Mouse (Mus musculus): Measurements from ENCODE around the gene Ffar1. TPM values are rescaled to one million over a fixed set of nuclear protein-coding genes. Genes with fewer than 3 reads are reported as not detected.

Gene Ffar1
- polyA plus RNA-seq, 2 experiments, result 0.01 TPM; not detected in 1

- no peak overlapping the region for H3K4me3 ChIP-seq (ENCODE audit: insufficient read depth in 1 of 2, low read depth in 2 of 2, low read length in 2 of 2)
- H3K4me2 ChIP-seq (ENCODE audit: low read depth), result 0 out of 2 replicates have a peak overlapping the region, but pooled peaks have one; percentile 11
- H3K9ac ChIP-seq (replicated peaks), result no peak overlapping the region
- DNase-seq (ENCODE audit: low read depth in 3 of 3, low spot score in 3 of 3) (peak in 1 of 3 experiments; percentile 17), ATAC-seq (ENCODE audit: insufficient read depth) (peak; percentile 69; the same call in 1 of the 2 replicates)
- 18% methylated on average over 6 of the region's 6 CpGs for WGBS (ENCODE audit: insufficient replicate concordance)
- H3K4me1 ChIP-seq (replicated peaks; ENCODE audit: control insufficient read depth in 2 of 2, insufficient read depth in 2 of 2, low read length in 1 of 2), result peaks cover 0 to 10% of the 10 kb centered on the region in 2 experiments; a peak in 1 of 4 replicates
- H3K27me3 ChIP-seq (ENCODE audit: control insufficient read depth, insufficient read depth, low read length), result no peaks in the 10 kb centered on the region
- no peaks in the 10 kb centered on the region for H3K36me3 ChIP-seq (replicated peaks; ENCODE audit: control insufficient read depth, insufficient read depth, low read depth)
- no peaks in the 10 kb centered on the region for H3K9me3 ChIP-seq (ENCODE audit: control insufficient read depth, low read length)
- TF ChIP-seq EP300 (IDR thresholded peaks at IDR 0.05; ENCODE audit: low read depth) (no peak), CTCF (IDR thresholded peaks at IDR 0.05; ENCODE audit: low read depth) (no peak)
- no peak overlapping the region for H3K27ac ChIP-seq
Observed at GRCm38 (mm10) chr7:30812291-30812807, 49.0 kb downstream of the Ffar1 start.

DNA sequence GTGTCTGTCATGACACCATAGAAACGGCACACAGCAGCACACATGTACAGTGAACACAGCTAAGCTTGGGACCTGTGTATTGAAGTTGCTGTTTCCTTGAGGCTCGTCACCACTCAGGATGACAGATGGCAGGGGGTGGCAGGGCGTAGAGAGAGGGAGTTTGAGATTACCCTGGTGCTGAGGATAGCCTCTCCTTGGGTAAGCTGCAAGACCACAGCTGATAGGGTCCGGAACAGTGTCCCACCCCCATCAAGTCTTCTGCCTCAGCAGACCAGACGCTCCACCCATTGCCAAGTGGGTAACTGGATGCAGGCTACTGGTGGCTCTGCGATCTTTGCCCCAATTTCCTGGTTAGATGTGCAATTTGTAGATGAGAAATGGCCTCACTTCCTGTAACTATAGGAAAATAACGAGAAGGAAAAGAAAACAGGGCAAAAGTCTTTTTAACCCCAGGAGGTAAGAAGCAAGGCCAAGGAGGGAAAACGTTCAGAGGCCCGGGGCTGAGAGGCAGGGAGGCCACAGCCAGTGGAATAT lies 49.5 kb downstream of the Ffar1 start:
- DNase-seq (ENCODE audit: low read depth in 3 of 3, low spot score in 3 of 3) (no peak), ATAC-seq (ENCODE audit: insufficient read depth) (peak; percentile 53; the same call in 1 of the 2 replicates)
- Histone ChIP-seq H3K27me3 (ENCODE audit: control insufficient read depth, insufficient read depth, low read length) (no peaks in the 10 kb centered on the region), H3K4me1 (replicated peaks; ENCODE audit: control insufficient read depth in 2 of 2, insufficient read depth in 2 of 2, low read length in 1 of 2) (peaks cover 0 to 10% of the 10 kb centered on the region in 2 experiments; a peak in 1 of 4 replicates), H3K4me3 (ENCODE audit: insufficient read depth in 1 of 2, low read depth in 2 of 2, low read length in 2 of 2) (no peak overlapping the region), H3K36me3 (replicated peaks; ENCODE audit: control insufficient read depth, insufficient read depth, low read depth) (no peaks in the 10 kb centered on the region), H3K9ac (replicated peaks) (no peak overlapping the region), H3K27ac (no peak overlapping the region; the same call in 1 of the 2 replicates), H3K4me2 (ENCODE audit: low read depth) (peak overlapping the region; percentile 11; the same call in 1 of the 2 replicates), H3K9me3 (ENCODE audit: control insufficient read depth, low read length) (no peaks in the 10 kb centered on the region)
- 7% methylated on average over 9 of the region's 9 CpGs for WGBS (ENCODE audit: insufficient replicate concordance)
- TF ChIP-seq EP300 (IDR thresholded peaks at IDR 0.05; ENCODE audit: low read depth) (no peak), CTCF (IDR thresholded peaks at IDR 0.05; ENCODE audit: low read depth) (no peak)

DNA sequence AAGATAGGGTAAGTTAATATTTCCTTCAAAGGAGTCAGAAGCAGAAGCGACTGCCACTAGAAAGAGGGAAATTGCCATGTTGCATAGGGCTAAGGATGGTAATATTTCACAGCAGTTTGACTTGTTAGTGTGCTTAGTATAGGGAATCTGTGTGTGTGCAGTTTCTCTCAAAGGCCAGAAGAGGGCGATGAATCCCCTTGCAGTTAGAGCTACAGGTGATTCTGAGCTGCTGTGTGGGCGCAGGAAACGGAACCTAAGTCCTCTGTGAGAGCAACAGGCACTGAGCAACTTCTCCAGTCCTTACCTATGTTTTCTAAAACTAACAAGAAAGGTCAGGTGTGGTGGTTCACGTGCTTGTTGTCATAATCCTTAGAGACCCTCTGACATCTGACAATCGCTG lies 51.0 kb downstream of the Ffar1 start:
- WGBS (ENCODE audit: insufficient replicate concordance), result 49% methylated on average over 6 of the region's 6 CpGs
- DNase-seq (ENCODE audit: low read depth in 3 of 3, low spot score in 3 of 3), result no peak
- no peaks in the 10 kb centered on the region for H3K9me3 ChIP-seq (ENCODE audit: control insufficient read depth, low read length)

More for the DNA sequence above, 51.0 kb downstream of the Ffar1 start:
- Histone ChIP-seq H3K27ac (no peak overlapping the region), H3K4me3 (ENCODE audit: insufficient read depth in 1 of 2, low read depth in 2 of 2, low read length in 2 of 2) (no peak overlapping the region), H3K4me2 (ENCODE audit: low read depth) (no peak overlapping the region), H3K4me1 (replicated peaks; ENCODE audit: control insufficient read depth in 2 of 2, insufficient read depth in 2 of 2, low read length in 1 of 2) (peaks cover 0 to 10% of the 10 kb centered on the region in 2 experiments; a peak in 1 of 4 replicates), H3K9ac (replicated peaks) (no peak overlapping the region), H3K27me3 (ENCODE audit: control insufficient read depth, insufficient read depth, low read length) (no peaks in the 10 kb centered on the region), H3K36me3 (replicated peaks; ENCODE audit: control insufficient read depth, insufficient read depth, low read depth) (no peaks in the 10 kb centered on the region)
- TF ChIP-seq EP300 (IDR thresholded peaks at IDR 0.05; ENCODE audit: low read depth) (no peak), CTCF (IDR thresholded peaks at IDR 0.05; ENCODE audit: low read depth) (peak; percentile 62)
- ATAC-seq (ENCODE audit: insufficient read depth), result no peak

Other genes starting within 250 kb of the Ffar1 start
- 0.29 and 0.67 TPM in 2 replicates for gene Upk1a, start 248.7 kb downstream of the Ffar1 start, polyA plus RNA-seq (2012; rRNA removed)
- gene Upk1a, start 248.7 kb downstream of the Ffar1 start, polyA plus RNA-seq (2014; fragmentation: Nextera tagmentation; extraction: Ambion mirVana), result not detected in 2 replicates
- gene Cox6b1, start 235.4 kb downstream of the Ffar1 start, polyA plus RNA-seq (2012; rRNA removed), result 300 and 459 TPM in 2 replicates
- 647 and 655 TPM in 2 replicates for gene Cox6b1, start 235.4 kb downstream of the Ffar1 start, polyA plus RNA-seq (2014; fragmentation: Nextera tagmentation; extraction: Ambion mirVana)
- not detected in 2 replicates for gene Etv2, start 225.7 kb downstream of the Ffar1 start, polyA plus RNA-seq (2012; rRNA removed)
- gene Etv2, start 225.7 kb downstream of the Ffar1 start, polyA plus RNA-seq (2014; fragmentation: Nextera tagmentation; extraction: Ambion mirVana), result not detected in 2 replicates
- gene Rbm42, start 211.2 kb downstream of the Ffar1 start, polyA plus RNA-seq (2012; rRNA removed), result 22.9 and 25.2 TPM in 2 replicates
- gene Rbm42, start 211.2 kb downstream of the Ffar1 start, polyA plus RNA-seq (2014; fragmentation: Nextera tagmentation; extraction: Ambion mirVana), result 34.5 and 40.4 TPM in 2 replicates
- gene Haus5, start 196.6 kb downstream of the Ffar1 start, polyA plus RNA-seq (2012; rRNA removed), result 23.8 and 28.5 TPM in 2 replicates
- 28.7 and 29.1 TPM in 2 replicates for gene Haus5, start 196.6 kb downstream of the Ffar1 start, polyA plus RNA-seq (2014; fragmentation: Nextera tagmentation; extraction: Ambion mirVana)
- gene Pmis2, start 190.0 kb downstream of the Ffar1 start, polyA plus RNA-seq (2012; rRNA removed), result not detected in 2 replicates
- not detected in 2 replicates for gene Pmis2, start 190.0 kb downstream of the Ffar1 start, polyA plus RNA-seq (2014; fragmentation: Nextera tagmentation; extraction: Ambion mirVana)
- 0.13 and 0.32 TPM in 2 replicates for gene 2200002J24Rik, start 162.6 kb downstream of the Ffar1 start, polyA plus RNA-seq (2012; rRNA removed)
- 1.2 and 2.0 TPM in 2 replicates for gene 2200002J24Rik, start 162.6 kb downstream of the Ffar1 start, polyA plus RNA-seq (2014; fragmentation: Nextera tagmentation; extraction: Ambion mirVana)
- 0.97 and 1.6 TPM in 2 replicates for gene Atp4a, start 149.4 kb downstream of the Ffar1 start, polyA plus RNA-seq (2012; rRNA removed)
- gene Atp4a, start 149.4 kb downstream of the Ffar1 start, polyA plus RNA-seq (2014; fragmentation: Nextera tagmentation; extraction: Ambion mirVana), result 0.43 and 2.1 TPM in 2 replicates
- gene Tmem147, start 132.0 kb downstream of the Ffar1 start, polyA plus RNA-seq (2012; rRNA removed), result 63.3 and 64.4 TPM in 2 replicates
- 110 and 117 TPM in 2 replicates for gene Tmem147, start 132.0 kb downstream of the Ffar1 start, polyA plus RNA-seq (2014; fragmentation: Nextera tagmentation; extraction: Ambion mirVana)
- not detected in 2 replicates for gene Gapdhs, start 117.9 kb downstream of the Ffar1 start, polyA plus RNA-seq (2012; rRNA removed)
- not detected in 2 replicates for gene Gapdhs, start 117.9 kb downstream of the Ffar1 start, polyA plus RNA-seq (2014; fragmentation: Nextera tagmentation; extraction: Ambion mirVana)
- 0.12 and 0.37 TPM in 2 replicates for gene Sbsn, start 110.1 kb downstream of the Ffar1 start, polyA plus RNA-seq (2012; rRNA removed)
- gene Sbsn, start 110.1 kb downstream of the Ffar1 start, polyA plus RNA-seq (2014; fragmentation: Nextera tagmentation; extraction: Ambion mirVana), result not detected in 2 replicates
- 0.23 and 0.26 TPM in 2 replicates for gene Dmkn, start 97.8 kb downstream of the Ffar1 start, polyA plus RNA-seq (2012; rRNA removed)
- gene Dmkn, start 97.8 kb downstream of the Ffar1 start, polyA plus RNA-seq (2014; fragmentation: Nextera tagmentation; extraction: Ambion mirVana), result 0.20 TPM in 1 of 2 replicates, not detected in the other
- gene Krtdap, start 73.7 kb downstream of the Ffar1 start, polyA plus RNA-seq (2012; rRNA removed), result not detected in 2 replicates
- not detected in 2 replicates for gene Krtdap, start 73.7 kb downstream of the Ffar1 start, polyA plus RNA-seq (2014; fragmentation: Nextera tagmentation; extraction: Ambion mirVana)
- 0.36 and 0.41 TPM in 2 replicates for gene Ffar2, start 37.8 kb downstream of the Ffar1 start, polyA plus RNA-seq (2012; rRNA removed)
- 0.34 and 0.43 TPM in 2 replicates for gene Ffar2, start 37.8 kb downstream of the Ffar1 start, polyA plus RNA-seq (2014; fragmentation: Nextera tagmentation; extraction: Ambion mirVana)
- gene Ffar3, start 5.4 kb downstream of the Ffar1 start, polyA plus RNA-seq (2012; rRNA removed), result not detected in 2 replicates
- not detected in 2 replicates for gene Ffar3, start 5.4 kb downstream of the Ffar1 start, polyA plus RNA-seq (2014; fragmentation: Nextera tagmentation; extraction: Ambion mirVana)
- gene Cd22, start 18.8 kb upstream of the Ffar1 start, polyA plus RNA-seq (2012; rRNA removed), result 0.29 and 0.36 TPM in 2 replicates
- 0.24 and 0.62 TPM in 2 replicates for gene Cd22, start 18.8 kb upstream of the Ffar1 start, polyA plus RNA-seq (2014; fragmentation: Nextera tagmentation; extraction: Ambion mirVana)
- 0.13 TPM in 2 replicates for gene Mag, start 53.3 kb upstream of the Ffar1 start, polyA plus RNA-seq (2012; rRNA removed)
- gene Mag, start 53.3 kb upstream of the Ffar1 start, polyA plus RNA-seq (2014; fragmentation: Nextera tagmentation; extraction: Ambion mirVana), result 0.11 TPM in 2 replicates
- gene Hamp2, start 63.1 kb upstream of the Ffar1 start, polyA plus RNA-seq (2012; rRNA removed), result not detected in 2 replicates
- gene Hamp2, start 63.1 kb upstream of the Ffar1 start, polyA plus RNA-seq (2014; fragmentation: Nextera tagmentation; extraction: Ambion mirVana), result not detected in 2 replicates
- 17.2 and 22.5 TPM in 2 replicates for gene Hamp, start 82.5 kb upstream of the Ffar1 start, polyA plus RNA-seq (2012; rRNA removed)
- gene Hamp, start 82.5 kb upstream of the Ffar1 start, polyA plus RNA-seq (2014; fragmentation: Nextera tagmentation; extraction: Ambion mirVana), result 12.0 and 29.7 TPM in 2 replicates
- 34.1 and 50.6 TPM in 2 replicates for gene Usf2, start 95.2 kb upstream of the Ffar1 start, polyA plus RNA-seq (2012; rRNA removed)
- 9.1 and 10.2 TPM in 2 replicates for gene Usf2, start 95.2 kb upstream of the Ffar1 start, polyA plus RNA-seq (2014; fragmentation: Nextera tagmentation; extraction: Ambion mirVana)
- gene Lsr, start 111.9 kb upstream of the Ffar1 start, polyA plus RNA-seq (2012; rRNA removed), result 14.3 and 17.4 TPM in 2 replicates
- 15.1 and 16.0 TPM in 2 replicates for gene Lsr, start 111.9 kb upstream of the Ffar1 start, polyA plus RNA-seq (2014; fragmentation: Nextera tagmentation; extraction: Ambion mirVana)
- 1.5 and 2.0 TPM in 2 replicates for gene Fam187b, start 112.2 kb upstream of the Ffar1 start, polyA plus RNA-seq (2012; rRNA removed)
- 2.5 and 2.6 TPM in 2 replicates for gene Fam187b, start 112.2 kb upstream of the Ffar1 start, polyA plus RNA-seq (2014; fragmentation: Nextera tagmentation; extraction: Ambion mirVana)
- gene Fxyd5, start 180.9 kb upstream of the Ffar1 start, polyA plus RNA-seq (2012; rRNA removed), result 10.1 and 14.6 TPM in 2 replicates
- gene Fxyd5, start 180.9 kb upstream of the Ffar1 start, polyA plus RNA-seq (2014; fragmentation: Nextera tagmentation; extraction: Ambion mirVana), result 15.1 and 20.4 TPM in 2 replicates
- gene Fxyd7, start 189.9 kb upstream of the Ffar1 start, polyA plus RNA-seq (2012; rRNA removed), result 0.21 and 0.24 TPM in 2 replicates
- 0.23 TPM in 1 of 2 replicates, not detected in the other for gene Fxyd7, start 189.9 kb upstream of the Ffar1 start, polyA plus RNA-seq (2014; fragmentation: Nextera tagmentation; extraction: Ambion mirVana)
- 33.0 and 50.6 TPM in 2 replicates for gene Fxyd1, start 195.6 kb upstream of the Ffar1 start, polyA plus RNA-seq (2012; rRNA removed)
- gene Fxyd1, start 195.6 kb upstream of the Ffar1 start, polyA plus RNA-seq (2014; fragmentation: Nextera tagmentation; extraction: Ambion mirVana), result 61.9 and 62.5 TPM in 2 replicates
- gene Lgi4, start 197.8 kb upstream of the Ffar1 start, polyA plus RNA-seq (2012; rRNA removed), result 0.04 and 0.16 TPM in 2 replicates
- gene Lgi4, start 197.8 kb upstream of the Ffar1 start, polyA plus RNA-seq (2014; fragmentation: Nextera tagmentation; extraction: Ambion mirVana), result 0.10 TPM in 1 of 2 replicates, not detected in the other
- 0.52 and 0.54 TPM in 2 replicates for gene Fxyd3, start 215.1 kb upstream of the Ffar1 start, polyA plus RNA-seq (2012; rRNA removed)
- 0.47 and 0.86 TPM in 2 replicates for gene Fxyd3, start 215.1 kb upstream of the Ffar1 start, polyA plus RNA-seq (2014; fragmentation: Nextera tagmentation; extraction: Ambion mirVana)

All from liver, embryonic 14.5 days (tissue).